Mouse (Mus musculus): ENCODE data around the gene Cnksr3.

DNA sequence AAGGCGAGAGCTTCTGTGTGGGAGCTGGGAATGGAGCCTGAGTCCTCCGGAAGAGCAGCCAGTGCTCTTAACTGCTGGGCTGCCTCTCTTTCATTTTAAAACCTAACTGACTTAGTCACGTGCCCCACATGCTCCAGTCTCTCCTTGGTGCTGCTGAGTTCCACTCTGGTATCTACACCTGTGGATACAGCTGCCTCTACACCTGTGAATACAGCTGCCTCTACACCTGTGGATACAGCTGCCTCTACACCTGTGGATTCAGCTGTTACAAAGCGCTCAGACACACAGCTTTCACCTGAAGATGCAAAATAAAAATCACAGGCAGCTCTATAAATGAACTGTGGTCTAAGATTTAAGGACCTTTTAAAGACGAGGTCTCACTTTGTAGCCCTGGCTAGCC, 79.0 kb downstream of the Cnksr3 start:
- no peak for TF ChIP-seq CTCF (IDR thresholded peaks at IDR 0.05; ENCODE audit: borderline replicate concordance, insufficient read depth, low read depth, low read length)
- no peak for TF ChIP-seq POLR2A (IDR thresholded peaks at IDR 0.05; ENCODE audit: borderline replicate concordance, insufficient read depth, low read length)
